Mouse (Mus musculus): ENCODE data around the gene Zfp27. TPM values are rescaled to one million over a fixed set of nuclear protein-coding genes. Genes with fewer than 3 reads are reported as not detected.
"Not testable (repeated sequence)": the region's sequence is repeated elsewhere in the genome, so short reads cannot be mapped to it uniquely, and the experiment has no call there.

Gene Zfp27
- total RNA-seq, 1 experiment from 2014 or later = 5.5 TPM

GRCm38 (mm10) chr7:29904101-29904500, 2.3 kb downstream of the Zfp27 start:
- ATAC-seq (replicated peaks; ENCODE audit: insufficient number of reproducible peaks, low FRiP score, low TSS enrichment, poor library complexity, severe bottlenecking) = no peak

GRCm38 (mm10) chr7:29898351-29898750, 8.0 kb downstream of the Zfp27 start:
- no peak for ATAC-seq (replicated peaks; ENCODE audit: insufficient number of reproducible peaks, low FRiP score, low TSS enrichment, poor library complexity, severe bottlenecking)

GRCm38 (mm10) chr7:29892756-29893155, 13.6 kb downstream of the Zfp27 start:
- no peak for ATAC-seq (replicated peaks; ENCODE audit: insufficient number of reproducible peaks, low FRiP score, low TSS enrichment, poor library complexity, severe bottlenecking)

- ATAC-seq (replicated peaks; ENCODE audit: insufficient number of reproducible peaks, low FRiP score, low TSS enrichment, poor library complexity, severe bottlenecking) = no peak
These were observed 15.9 kb downstream of the Zfp27 start for GRCm38 (mm10) chr7:29890501-29890900.

GRCm38 (mm10) chr7:29880916-29881315, 25.5 kb downstream of the Zfp27 start:
- ATAC-seq (replicated peaks; ENCODE audit: insufficient number of reproducible peaks, low FRiP score, low TSS enrichment, poor library complexity, severe bottlenecking) = no peak

GRCm38 (mm10) chr7:29880056-29880455, 26.3 kb downstream of the Zfp27 start:
- no peak for ATAC-seq (replicated peaks; ENCODE audit: insufficient number of reproducible peaks, low FRiP score, low TSS enrichment, poor library complexity, severe bottlenecking)

GRCm38 (mm10) chr7:29877561-29877960, 28.8 kb downstream of the Zfp27 start:
- ATAC-seq (replicated peaks; ENCODE audit: insufficient number of reproducible peaks, low FRiP score, low TSS enrichment, poor library complexity, severe bottlenecking) = not testable (repeated sequence)

- no peak for ATAC-seq (replicated peaks; ENCODE audit: insufficient number of reproducible peaks, low FRiP score, low TSS enrichment, poor library complexity, severe bottlenecking)
These were observed 32.1 kb downstream of the Zfp27 start for GRCm38 (mm10) chr7:29874256-29874655.

- ATAC-seq (replicated peaks; ENCODE audit: insufficient number of reproducible peaks, low FRiP score, low TSS enrichment, poor library complexity, severe bottlenecking) = no peak
These were observed 44.7 kb downstream of the Zfp27 start for GRCm38 (mm10) chr7:29861660-29862059.

GRCm38 (mm10) chr7:29859532-29860517, 46.5 kb downstream of the Zfp27 start, which contains the start of gene Zfp420:
Zfp420 (plus strand) TSS chr7:29859979.
- peak; percentile 99 for ATAC-seq (replicated peaks; ENCODE audit: insufficient number of reproducible peaks, low FRiP score, low TSS enrichment, poor library complexity, severe bottlenecking)

- ATAC-seq (replicated peaks; ENCODE audit: insufficient number of reproducible peaks, low FRiP score, low TSS enrichment, poor library complexity, severe bottlenecking) = peak; percentile 91
These were observed 53.0 kb downstream of the Zfp27 start, which contains the start of gene Zfp940 for GRCm38 (mm10) chr7:29853219-29853842. Zfp940 (minus strand) TSS chr7:29853669.

- no peak for ATAC-seq (replicated peaks; ENCODE audit: insufficient number of reproducible peaks, low FRiP score, low TSS enrichment, poor library complexity, severe bottlenecking)
These were observed 53.5 kb downstream of the Zfp27 start for GRCm38 (mm10) chr7:29852831-29853218.

- ATAC-seq (replicated peaks; ENCODE audit: insufficient number of reproducible peaks, low FRiP score, low TSS enrichment, poor library complexity, severe bottlenecking) = no peak
These were observed 61.8 kb downstream of the Zfp27 start for GRCm38 (mm10) chr7:29844616-29845015.

Other genes with a start within 250 kb of the Zfp27 start
- gene Catsperg2, start 179.5 kb downstream of the Zfp27 start, total RNA-seq (2017) = not detected in 3 replicates
- gene Zfp84, start 138.0 kb downstream of the Zfp27 start, total RNA-seq (2017) = 16.1 to 22.3 TPM (median 18.1 TPM) in 3 replicates
- 0.39 TPM in 1 of 3 replicates, not detected in the others for gene Zfp30, start 122.6 kb downstream of the Zfp27 start, total RNA-seq (2017)
- 10.2 to 18.4 TPM (median 11.5 TPM) in 3 replicates for gene Zfp790, start 90.5 kb downstream of the Zfp27 start, total RNA-seq (2017)
- 0.32 to 3.5 TPM (median 1.4 TPM) in 3 replicates for gene Zfp940, start 52.9 kb downstream of the Zfp27 start, total RNA-seq (2017)
- 1.8 to 7.7 TPM (median 4.7 TPM) in 3 replicates for gene Zfp420, start 46.6 kb downstream of the Zfp27 start, total RNA-seq (2017)
- gene Zfp383, start 1.7 kb upstream of the Zfp27 start, total RNA-seq (2017) = 0.95 to 2.2 TPM in 2 of 3 replicates, not detected in the other
- 2.3 to 8.2 TPM (median 3.1 TPM) in 3 replicates for gene Zfp74, start 47.5 kb upstream of the Zfp27 start, total RNA-seq (2017)
- 25.8 to 32.8 TPM (median 32.4 TPM) in 3 replicates for gene Zfp568, start 77.4 kb upstream of the Zfp27 start, total RNA-seq (2017)
- 0.85 to 3.6 TPM (median 1.7 TPM) in 3 replicates for gene Zfp14, start 144.8 kb upstream of the Zfp27 start, total RNA-seq (2017)
- gene Zfp82, start 166.3 kb upstream of the Zfp27 start, total RNA-seq (2017) = 3.8 to 9.1 TPM (median 4.3 TPM) in 3 replicates
- gene Gm26920, start 183.8 kb upstream of the Zfp27 start, total RNA-seq (2017) = not detected in 3 replicates
- 0.43 to 3.1 TPM in 2 of 3 replicates, not detected in the other for gene Zfp566, start 184.0 kb upstream of the Zfp27 start, total RNA-seq (2017)
- 12.9 to 53.8 TPM (median 19.3 TPM) in 3 replicates for gene Zfp260, start 188.2 kb upstream of the Zfp27 start, total RNA-seq (2017)
- 3.6 to 16.7 TPM (median 6.6 TPM) in 3 replicates for gene Zfp382, start 215.4 kb upstream of the Zfp27 start, total RNA-seq (2017)